13 mouse cellular contexts compared by ENCODE assay signal in genomic region chr12:85687846-85688245, GRCm38 (mm10). TPM values are rescaled to one million over a fixed set of nuclear protein-coding genes. Genes with fewer than 3 reads are reported as not detected.
A peak's percentile ranks its signal among the peaks of the same experiment; 100 is the strongest.
DNase-seq lines count a peak whose midpoint lies in the region; ATAC-seq and TF ChIP-seq lines count a peak whose summit lies in the region.
"Had no signal": no experiment of that assay in that cellular context is flagged by ENCODE, and none has a peak within 500 bp of the region (broad histone marks: within the 10 kb centered on the region; RNA-seq: fewer than 3 reads in every experiment).

No protein-coding gene starts in this region.

- no peaks in the 10 kb centered on the region for H3K27me3 ChIP-seq in heart, embryonic 10.5 days (ENCODE audit: insufficient read depth, poor library complexity, severe bottlenecking)
- H3K27me3 ChIP-seq: heart, embryonic 13.5 days; hindbrain, embryonic 15.5 days; neural tube, embryonic 13.5 days had no signal

- TF ChIP-seq POLR2A in lung, adult 2 months (IDR thresholded peaks at IDR 0.05; ENCODE audit: borderline replicate concordance, extremely low read depth, low read depth, low read length) = no peak

- H3K9me3 ChIP-seq in heart, embryonic 10.5 days = no peaks in the 10 kb centered on the region
- H3K9me3 ChIP-seq: heart, embryonic 13.5 days; hindbrain, embryonic 15.5 days; neural tube, embryonic 13.5 days had no signal

- H3K4me1 ChIP-seq in lung, adult 2 months (ENCODE audit: control insufficient read depth, insufficient read depth, low read length) = no peaks in the 10 kb centered on the region
- peaks cover 41% of the 10 kb centered on the region for H3K4me1 ChIP-seq in heart, embryonic 10.5 days
- H3K4me1 ChIP-seq: hindbrain, embryonic 15.5 days; neural tube, embryonic 13.5 days had no signal

- WGBS in lung, adult 2 months = 57% methylated on average over 6 of the region's 6 CpGs
- WGBS in heart, embryonic 10.5 days = 59% methylated on average over 6 of the region's 6 CpGs

- DNase-seq in lung, adult 2 months = no peak
- no peak for DNase-seq in lung, postnatal 10 days
- DNase-seq in CD4-positive, CD25-positive, alpha-beta regulatory T cell, adult 2 months (ENCODE audit: low read depth, low spot score) = peak; percentile 81
- DNase-seq in natural killer cell, adult 2 months (ENCODE audit: low spot score in 2 of 2) = peak; percentile 30 to 36
- DNase-seq in embryo, embryonic 10.5 days (ENCODE audit: low spot score) = no peak
- DNase-seq in heart, embryonic 10.5 days (ENCODE audit: low spot score) = no peak
- DNase-seq in gastrocnemius, postnatal 10 days = no peak
- DNase-seq: layer of hippocampus, postnatal 36 days; liver had no signal

- no peak overlapping the region for H3K27ac ChIP-seq in heart, embryonic 10.5 days
- H3K27ac ChIP-seq: heart, embryonic 13.5 days; hindbrain, embryonic 15.5 days; neural tube, embryonic 13.5 days had no signal

- no peaks in the 10 kb centered on the region for H3K36me3 ChIP-seq in heart, embryonic 10.5 days
- H3K36me3 ChIP-seq: heart, embryonic 13.5 days; hindbrain, embryonic 15.5 days; neural tube, embryonic 13.5 days had no signal

- no peak overlapping the region for H3K4me3 ChIP-seq in lung, adult 2 months (replicated peaks; ENCODE audit: extremely low read depth, low read depth, low read length)
- H3K4me3 ChIP-seq in heart, embryonic 10.5 days = no peak overlapping the region
- H3K4me3 ChIP-seq: hindbrain, embryonic 15.5 days; neural tube, embryonic 13.5 days had no signal

- peak; percentile 38 for ATAC-seq in activated CD4-positive, CD25-positive, alpha-beta regulatory T cell, adult 4 months

- TF ChIP-seq CTCF in lung, adult 2 months (IDR thresholded peaks at IDR 0.05; ENCODE audit: insufficient read depth, low read length) = 0 out of 2 replicates have a peak, but pooled peaks have one; percentile 21

RNA-seq across cellular contexts. Expression of gene Batf, which starts 1.4 kb away (rescaled TPM):
- 8.7 and 10.5 TPM in 2 replicates for polyA plus RNA-seq in lung, adult 2 months (2012; rRNA removed)
- polyA plus RNA-seq in activated CD4-positive, CD25-positive, alpha-beta regulatory T cell, adult 4 months (2017; shearing (Covaris generic)) = 100 to 1,000 TPM; 156 to 205 TPM
- polyA plus RNA-seq in heart, embryonic 10.5 days (2016; fragmentation: Nextera tagmentation; extraction: Ambion mirVana) = 4.7 and 7.1 TPM in 2 replicates
- total RNA-seq in gastrocnemius, postnatal 10 days (2021) = 1 to 10 TPM in 1 of 2 experiments, under 1 TPM in 1; 0.33 to 1.3 TPM

RNA-seq across cellular contexts. Expression of gene Flvcr2, which starts 58.5 kb away (rescaled TPM):
- polyA plus RNA-seq in lung, adult 2 months (2012; rRNA removed) = 11.6 and 12.7 TPM in 2 replicates
- polyA plus RNA-seq in activated CD4-positive, CD25-positive, alpha-beta regulatory T cell, adult 4 months (2017; shearing (Covaris generic)) = under 1 TPM; 0.48 to 0.60 TPM
- polyA plus RNA-seq in heart, embryonic 10.5 days (2016; fragmentation: Nextera tagmentation; extraction: Ambion mirVana) = 4.9 and 7.8 TPM in 2 replicates
- total RNA-seq in gastrocnemius, postnatal 10 days (2021) = 1 to 10 TPM; 4.3 to 5.4 TPM

Comparison
In these comparisons a context has a peak if more than half of its experiments do, and no peak if none do; other contexts are left out.
1. DNase-seq: peak in CD4-positive, CD25-positive, alpha-beta regulatory T cell, adult 2 months (single experiment) and natural killer cell, adult 2 months (2 of 2); none in lung, adult 2 months (single experiment), lung, postnatal 10 days (single experiment), embryo, embryonic 10.5 days (single experiment), heart, embryonic 10.5 days (single experiment) and gastrocnemius, postnatal 10 days (single experiment).
2. RNA of gene Batf, which starts 1.4 kb away (polyA plus RNA-seq): 156 to 205 TPM in activated CD4-positive, CD25-positive, alpha-beta regulatory T cell, adult 4 months; 8.7 to 10.5 TPM in lung, adult 2 months and 4.7 to 7.1 TPM in heart, embryonic 10.5 days; every median in the first group is over 10 times any median in the second.